Mouse (Mus musculus): ENCODE measurements at regions not wholly inside any gene's neighbourhood (a gene's known extent, or its start where the extent isn't known, plus 50 kb on each side); places are given as distances from the start of the nearest gene placed in this dataset.

DNA sequence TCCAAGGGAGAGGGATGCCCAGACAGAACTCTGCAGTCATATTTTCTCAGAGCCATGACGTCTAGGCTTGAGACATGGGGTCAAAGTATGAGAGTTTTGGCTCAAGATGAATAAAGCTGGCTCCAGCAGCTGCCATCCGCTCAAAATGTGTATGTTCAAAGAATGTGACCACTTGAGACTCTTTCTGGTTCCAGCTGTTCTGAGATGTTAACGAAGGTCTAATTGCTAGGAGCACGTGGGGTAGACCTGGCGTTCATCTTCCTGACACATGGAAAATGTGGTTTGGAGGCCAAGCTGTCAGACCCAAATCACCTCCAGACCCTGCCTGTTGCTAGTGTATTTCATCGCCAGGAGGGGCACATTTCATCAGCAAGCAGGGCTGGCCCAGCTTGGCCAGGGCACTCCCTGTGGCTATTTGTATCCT lies 58.9 kb upstream of the Ankrd1 start:
- Histone ChIP-seq H3K4me2 (replicated peaks; ENCODE audit: low read depth, low read length) (no peak overlapping the region), H3K36me3 (ENCODE audit: control insufficient read depth, insufficient read depth, low read length) (no peaks in the 10 kb centered on the region), H3K4me3 (ENCODE audit: low read depth, low read length) (no peak overlapping the region), H3K9ac (replicated peaks; ENCODE audit: low read depth, low read length) (no peak overlapping the region), H3K27ac (ENCODE audit: low read length) (no peak overlapping the region), H3K27me3 (ENCODE audit: control insufficient read depth, insufficient read depth, low read length) (no peaks in the 10 kb centered on the region), H3K9me3 (ENCODE audit: control insufficient read depth, low read depth, low read length) (no peaks in the 10 kb centered on the region), H3K4me1 (ENCODE audit: control insufficient read depth, insufficient read depth, low read length) (0 out of 2 replicates have a peak, but pooled peaks cover 2% of the 10 kb centered on the region)
- no peak for ATAC-seq (ENCODE audit: insufficient number of reproducible peaks, insufficient read depth, low FRiP score, low read depth)
- WGBS = 36% methylated on average over 6 of the region's 6 CpGs

GRCm38 (mm10) chr19:36180329-36180728 lies 60.4 kb upstream of the Ankrd1 start:
- 77% methylated on average over 7 of the region's 7 CpGs for WGBS
- no peak overlapping the region for H3K27ac ChIP-seq (ENCODE audit: low read length)
- H3K9me3 ChIP-seq (ENCODE audit: control insufficient read depth, low read depth, low read length) = no peaks in the 10 kb centered on the region
- H3K36me3 ChIP-seq (ENCODE audit: control insufficient read depth, insufficient read depth, low read length) = no peaks in the 10 kb centered on the region
- H3K9ac ChIP-seq (replicated peaks; ENCODE audit: low read depth, low read length) = no peak overlapping the region
- 0 out of 2 replicates have a peak, but pooled peaks cover 2% of the 10 kb centered on the region for H3K4me1 ChIP-seq (ENCODE audit: control insufficient read depth, insufficient read depth, low read length)
- H3K4me2 ChIP-seq (replicated peaks; ENCODE audit: low read depth, low read length) = no peak overlapping the region
- H3K4me3 ChIP-seq (ENCODE audit: low read depth, low read length) = no peak overlapping the region
- no peak for ATAC-seq (ENCODE audit: insufficient number of reproducible peaks, insufficient read depth, low FRiP score, low read depth)
- H3K27me3 ChIP-seq (ENCODE audit: control insufficient read depth, insufficient read depth, low read length) = no peaks in the 10 kb centered on the region

- H3K36me3 ChIP-seq (ENCODE audit: control insufficient read depth, insufficient read depth, low read length) = no peaks in the 10 kb centered on the region
- H3K9ac ChIP-seq (replicated peaks; ENCODE audit: low read depth, low read length) = no peak overlapping the region
- no peak for ATAC-seq (ENCODE audit: insufficient number of reproducible peaks, insufficient read depth, low FRiP score, low read depth)
- 32% methylated on average over 2 of the region's 2 CpGs for WGBS
- H3K27me3 ChIP-seq (ENCODE audit: control insufficient read depth, insufficient read depth, low read length) = no peaks in the 10 kb centered on the region
- no peak overlapping the region for H3K27ac ChIP-seq (ENCODE audit: low read length)
- H3K9me3 ChIP-seq (ENCODE audit: control insufficient read depth, low read depth, low read length) = no peaks in the 10 kb centered on the region
- H3K4me3 ChIP-seq (ENCODE audit: low read depth, low read length) = no peak overlapping the region
- H3K4me2 ChIP-seq (replicated peaks; ENCODE audit: low read depth, low read length) = no peak overlapping the region
- 0 out of 2 replicates have a peak, but pooled peaks cover 2% of the 10 kb centered on the region for H3K4me1 ChIP-seq (ENCODE audit: control insufficient read depth, insufficient read depth, low read length)
Measured at GRCm38 (mm10) chr19:36181535-36181934, 61.6 kb upstream of the Ankrd1 start.

GRCm38 (mm10) chr19:36183127-36183526 lies 63.2 kb upstream of the Ankrd1 start:
- Histone ChIP-seq H3K9me3 (ENCODE audit: control insufficient read depth, low read depth, low read length) (no peaks in the 10 kb centered on the region), H3K4me3 (ENCODE audit: low read depth, low read length) (no peak overlapping the region), H3K27me3 (ENCODE audit: control insufficient read depth, insufficient read depth, low read length) (no peaks in the 10 kb centered on the region), H3K9ac (replicated peaks; ENCODE audit: low read depth, low read length) (no peak overlapping the region), H3K27ac (ENCODE audit: low read length) (no peak overlapping the region), H3K4me1 (ENCODE audit: control insufficient read depth, insufficient read depth, low read length) (0 out of 2 replicates have a peak, but pooled peaks cover 2% of the 10 kb centered on the region), H3K36me3 (ENCODE audit: control insufficient read depth, insufficient read depth, low read length) (no peaks in the 10 kb centered on the region), H3K4me2 (replicated peaks; ENCODE audit: low read depth, low read length) (no peak overlapping the region)
- no peak for ATAC-seq (ENCODE audit: insufficient number of reproducible peaks, insufficient read depth, low FRiP score, low read depth)
- WGBS = 19% methylated on average over 2 of the region's 2 CpGs

DNA sequence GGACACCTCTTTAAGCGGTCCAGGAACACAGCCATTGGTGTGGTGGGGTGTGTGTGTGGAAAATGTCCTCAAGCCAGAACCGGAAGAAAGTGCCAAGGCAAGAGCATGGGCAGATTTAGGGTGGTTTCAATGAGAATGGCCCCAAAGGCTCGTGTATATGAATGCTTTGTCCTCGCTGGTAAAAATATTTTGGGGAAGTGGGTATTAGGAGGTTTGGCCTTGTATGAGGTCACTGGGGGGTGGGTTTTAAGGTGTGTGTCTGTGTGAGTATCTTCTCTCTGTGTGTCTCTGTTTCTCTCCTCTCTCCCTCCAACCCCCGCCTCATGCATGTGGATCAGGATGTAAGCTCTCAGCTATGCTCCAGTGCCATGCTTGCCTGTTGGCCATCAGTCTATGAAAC lies 69.8 kb upstream of the Ankrd1 start:
- Histone ChIP-seq H3K27ac (ENCODE audit: low read length) (no peak overlapping the region), H3K36me3 (ENCODE audit: control insufficient read depth, insufficient read depth, low read length) (no peaks in the 10 kb centered on the region), H3K27me3 (ENCODE audit: control insufficient read depth, insufficient read depth, low read length) (no peaks in the 10 kb centered on the region), H3K9ac (replicated peaks; ENCODE audit: low read depth, low read length) (no peak overlapping the region), H3K4me1 (ENCODE audit: control insufficient read depth, insufficient read depth, low read length) (no peaks in the 10 kb centered on the region), H3K4me2 (replicated peaks; ENCODE audit: low read depth, low read length) (no peak overlapping the region), H3K4me3 (ENCODE audit: low read depth, low read length) (no peak overlapping the region), H3K9me3 (ENCODE audit: control insufficient read depth, low read depth, low read length) (no peaks in the 10 kb centered on the region)
- WGBS = 93% methylated on average over 5 of the region's 5 CpGs
- no peak for ATAC-seq (ENCODE audit: insufficient number of reproducible peaks, insufficient read depth, low FRiP score, low read depth)

DNA sequence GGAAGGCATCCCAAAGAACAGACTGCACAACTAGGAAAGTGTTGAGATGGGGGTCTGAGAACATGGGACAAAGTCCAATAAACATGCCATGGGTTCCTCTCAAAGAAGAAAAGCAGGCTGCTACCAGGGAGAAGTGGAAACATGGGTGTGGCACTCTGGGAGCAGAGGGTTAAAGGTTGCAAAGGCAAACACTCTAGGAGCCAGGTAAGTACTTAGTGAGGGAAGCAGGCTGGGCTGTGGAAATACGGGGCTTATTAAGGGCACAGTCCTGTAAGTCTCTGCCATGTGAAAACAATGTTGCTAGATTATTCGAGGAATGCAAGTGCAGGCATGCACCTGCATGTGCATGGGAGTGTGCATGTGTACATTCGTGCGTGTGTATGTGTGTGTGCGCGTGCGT lies 71.7 kb upstream of the Ankrd1 start:
- Histone ChIP-seq H3K36me3 (ENCODE audit: control insufficient read depth, insufficient read depth, low read length) (no peaks in the 10 kb centered on the region), H3K4me3 (ENCODE audit: low read depth, low read length) (no peak overlapping the region), H3K4me1 (ENCODE audit: control insufficient read depth, insufficient read depth, low read length) (no peaks in the 10 kb centered on the region), H3K27ac (ENCODE audit: low read length) (no peak overlapping the region), H3K9me3 (ENCODE audit: control insufficient read depth, low read depth, low read length) (no peaks in the 10 kb centered on the region), H3K4me2 (replicated peaks; ENCODE audit: low read depth, low read length) (no peak overlapping the region), H3K27me3 (ENCODE audit: control insufficient read depth, insufficient read depth, low read length) (no peaks in the 10 kb centered on the region), H3K9ac (replicated peaks; ENCODE audit: low read depth, low read length) (no peak overlapping the region)
- ATAC-seq (ENCODE audit: insufficient number of reproducible peaks, insufficient read depth, low FRiP score, low read depth) = no peak
- 92% methylated on average over 7 of the region's 7 CpGs for WGBS

GRCm38 (mm10) chr19:36204269-36204668 lies 84.4 kb upstream of the Ankrd1 start:
- no peaks in the 10 kb centered on the region for H3K9me3 ChIP-seq (ENCODE audit: control insufficient read depth, low read depth, low read length)
- no peaks in the 10 kb centered on the region for H3K36me3 ChIP-seq (ENCODE audit: control insufficient read depth, insufficient read depth, low read length)
- no peak overlapping the region for H3K27ac ChIP-seq (ENCODE audit: low read length)
- WGBS = 88% methylated on average over 2 of the region's 2 CpGs
- no peak overlapping the region for H3K9ac ChIP-seq (replicated peaks; ENCODE audit: low read depth, low read length)
- H3K4me2 ChIP-seq (replicated peaks; ENCODE audit: low read depth, low read length) = no peak overlapping the region
- H3K4me1 ChIP-seq (ENCODE audit: control insufficient read depth, insufficient read depth, low read length) = 0 out of 2 replicates have a peak, but pooled peaks cover 5% of the 10 kb centered on the region
- no peaks in the 10 kb centered on the region for H3K27me3 ChIP-seq (ENCODE audit: control insufficient read depth, insufficient read depth, low read length)
- no peak for ATAC-seq (ENCODE audit: insufficient number of reproducible peaks, insufficient read depth, low FRiP score, low read depth)
- H3K4me3 ChIP-seq (ENCODE audit: low read depth, low read length) = no peak overlapping the region

- no peak overlapping the region for H3K4me2 ChIP-seq (replicated peaks; ENCODE audit: low read depth, low read length)
- H3K36me3 ChIP-seq (ENCODE audit: control insufficient read depth, insufficient read depth, low read length) = no peaks in the 10 kb centered on the region
- H3K27me3 ChIP-seq (ENCODE audit: control insufficient read depth, insufficient read depth, low read length) = no peaks in the 10 kb centered on the region
- no peak overlapping the region for H3K9ac ChIP-seq (replicated peaks; ENCODE audit: low read depth, low read length)
- H3K4me1 ChIP-seq (ENCODE audit: control insufficient read depth, insufficient read depth, low read length) = 0 out of 2 replicates have a peak, but pooled peaks cover 5% of the 10 kb centered on the region
- no peak overlapping the region for H3K4me3 ChIP-seq (ENCODE audit: low read depth, low read length)
- no peaks in the 10 kb centered on the region for H3K9me3 ChIP-seq (ENCODE audit: control insufficient read depth, low read depth, low read length)
- WGBS = 93% methylated on average over 8 of the region's 8 CpGs
- ATAC-seq (ENCODE audit: insufficient number of reproducible peaks, insufficient read depth, low FRiP score, low read depth) = no peak
- no peak overlapping the region for H3K27ac ChIP-seq (ENCODE audit: low read length)
Measured at GRCm38 (mm10) chr19:36204965-36205718, 85.2 kb upstream of the Ankrd1 start.
